Mouse (Mus musculus) hindbrain, postnatal 0 days (tissue): ENCODE results near the gene Vps13c. TPM values are rescaled to one million over a fixed set of nuclear protein-coding genes. Genes with fewer than 3 reads are reported as not detected.

Source experiments
- ATAC-seq: fragments of 200-750 bp; cut with Nextera tagmentation; 2 replicates; pipeline ENCODE4 v1.8.0; 2017; ENCODE audit warnings: mild to moderate bottlenecking, moderate TSS enrichment, moderate library complexity
- DNase-seq: peaks from one replicate; pipeline ENCODE4 v3.0.0-alpha.2; 2015; ENCODE audit warnings: low spot score
- H3K27ac ChIP-seq: fragments of 300-500 bp; sonication (generic); 2 replicates; pipeline ENCODE4 v1.5.1; 2014; ENCODE audit warnings: mild to moderate bottlenecking
- H3K27me3 ChIP-seq: fragments of 300-500 bp; sonication (generic); 2 replicates; pipeline ENCODE4 v1.6.1; 2014; ENCODE audit warnings: low read length, mixed read lengths; ENCODE audit not compliant: insufficient read depth
- H3K36me3 ChIP-seq: fragments of 300-500 bp; sonication (generic); 2 replicates; pipeline ENCODE4 v1.6.1; 2014; ENCODE audit warnings: low read length, mixed read lengths; ENCODE audit not compliant: insufficient read depth
- H3K4me1 ChIP-seq: fragments of 300-500 bp; sonication (generic); 2 replicates; pipeline ENCODE4 v1.6.1; 2014; ENCODE audit warnings: antibody characterized with exemption, low read length, mixed read lengths; ENCODE audit not compliant: insufficient read depth
- H3K4me2 ChIP-seq: fragments of 300-500 bp; sonication (generic); 2 replicates; pipeline ENCODE4 v1.6.1; 2014; ENCODE audit warnings: low read depth, mild to moderate bottlenecking, low read length, moderate library complexity, mixed read lengths
- H3K4me3 ChIP-seq: fragments of 300-500 bp; sonication (generic); 2 replicates; pipeline ENCODE4 v1.5.1; 2014; ENCODE audit warnings: low read length
- H3K9ac ChIP-seq: fragments of 300-500 bp; sonication (generic); replicated peaks from 2 replicates; pipeline ENCODE4 v1.6.1; 2014; ENCODE audit warnings: mild to moderate bottlenecking, low read length, moderate library complexity, mixed read lengths
- H3K9me3 ChIP-seq: fragments of 300-500 bp; sonication (generic); 2 replicates; pipeline ENCODE4 v1.6.1; 2016; ENCODE audit warnings: low read length, mixed read lengths
- CTCF ChIP-seq: IDR thresholded peaks from 2 replicates; pipeline ENCODE4 v1.5.1; 2016; ENCODE audit warnings: antibody characterized with exemption, control low read depth, low read depth
- WGBS: fragments of 180-500 bp; shearing (Covaris S2); extraction: QIAGEN DNeasy Blood & Tissue Kit; methylation state at CpG from one replicate; pipeline ENCODE4 v1.1.7; 2014; 5-methylcytosine and 5-hydroxymethylcytosine counted together
- polyA plus RNA-seq: library from polyadenylated mRNA; unstranded; fragments of >200 nt; fragmentation: Nextera tagmentation; extraction: Ambion mirVana; gene quantifications from 2 replicates; pipeline ENCODE4 v1.2.1, GENCODE M21; 2015
- total RNA-seq: library from RNA; depleted of rRNA; stranded (reverse); fragments of >200 nt; gene quantifications from 2 replicates; pipeline ENCODE4 v1.2.3, GENCODE M21; 2014

Gene Vps13c
- total and polyA plus RNA-seq, 2 experiments from 2014 or later, result 7.5 to 25.8 TPM

DNA sequence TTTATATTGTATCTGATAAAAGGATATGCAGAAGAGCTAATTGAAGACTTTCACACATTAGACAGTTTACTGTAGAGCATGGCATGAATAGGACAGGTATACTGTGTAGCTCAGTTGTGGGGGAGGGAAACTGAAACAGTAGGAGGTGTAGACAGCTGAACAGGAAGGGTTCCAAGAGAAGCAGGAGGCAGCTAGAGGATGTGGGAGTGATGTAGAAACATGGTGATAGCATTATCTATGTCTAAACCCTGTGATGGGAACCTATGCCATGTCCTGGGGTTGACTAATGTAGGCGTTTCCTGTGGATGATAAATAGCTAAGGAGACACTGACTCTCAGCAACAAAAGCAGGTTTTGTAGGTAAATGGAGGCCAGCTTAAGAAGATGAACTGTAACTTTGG, 53.3 kb downstream of the Vps13c start:
- Histone ChIP-seq H3K4me2 (no peak overlapping the region), H3K27ac (no peak overlapping the region), H3K9me3 (no peaks in the 10 kb centered on the region), H3K36me3 (peaks cover 12% of the 10 kb centered on the region; the same call in 1 of the 2 replicates), H3K27me3 (no peaks in the 10 kb centered on the region), H3K4me1 (no peaks in the 10 kb centered on the region), H3K4me3 (no peak overlapping the region), H3K9ac (no peak overlapping the region)
- DNase-seq (no peak), ATAC-seq (no peak)
- TF ChIP-seq CTCF, result no peak
- WGBS, result 94% methylated on average over 1 of the region's 1 CpGs

DNA sequence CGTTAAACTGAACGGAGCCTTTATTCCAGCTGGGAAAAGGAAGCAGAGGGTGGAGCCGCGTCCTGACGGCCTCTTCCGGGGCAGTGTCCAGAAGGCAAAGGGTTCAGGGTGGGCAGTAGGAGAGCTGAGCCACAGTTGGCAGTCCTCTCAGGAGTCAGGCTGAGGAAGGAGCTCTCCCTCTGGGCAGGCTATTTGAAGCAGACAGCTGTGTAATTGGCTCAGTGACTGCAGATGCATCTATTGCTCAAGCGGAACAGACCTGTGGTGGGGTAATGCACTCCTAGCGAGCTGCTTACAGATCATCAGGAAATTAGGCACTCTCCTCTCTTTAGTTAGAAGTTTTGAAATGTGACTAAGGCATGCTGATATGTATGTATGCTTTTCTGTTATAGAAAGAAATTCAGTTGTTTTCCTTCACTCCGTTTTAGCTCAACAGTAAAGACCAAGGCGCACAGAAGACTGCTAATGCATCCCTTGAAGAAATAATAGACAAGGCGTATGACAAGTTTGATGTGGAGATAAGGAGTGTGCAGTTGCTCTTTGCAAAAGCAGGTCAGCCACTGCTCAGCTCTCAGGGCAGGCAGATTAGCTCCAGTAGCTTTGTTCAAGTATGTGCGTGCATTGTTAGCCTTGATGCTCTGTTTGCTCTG, 56.6 kb downstream of the Vps13c start:
- peak; percentile 20 for DNase-seq
- H3K4me2 ChIP-seq, result no peak overlapping the region
- H3K4me1 ChIP-seq, result no peaks in the 10 kb centered on the region
- 42% methylated on average over 12 of the region's 12 CpGs for WGBS
- H3K4me3 ChIP-seq, result no peak overlapping the region
- no peaks in the 10 kb centered on the region for H3K9me3 ChIP-seq
- TF ChIP-seq CTCF, result no peak
- H3K36me3 ChIP-seq, result peaks cover 12% of the 10 kb centered on the region
- H3K27me3 ChIP-seq, result no peaks in the 10 kb centered on the region
- H3K9ac ChIP-seq, result no peak overlapping the region
- H3K27ac ChIP-seq, result no peak overlapping the region
- no peak for ATAC-seq

DNA sequence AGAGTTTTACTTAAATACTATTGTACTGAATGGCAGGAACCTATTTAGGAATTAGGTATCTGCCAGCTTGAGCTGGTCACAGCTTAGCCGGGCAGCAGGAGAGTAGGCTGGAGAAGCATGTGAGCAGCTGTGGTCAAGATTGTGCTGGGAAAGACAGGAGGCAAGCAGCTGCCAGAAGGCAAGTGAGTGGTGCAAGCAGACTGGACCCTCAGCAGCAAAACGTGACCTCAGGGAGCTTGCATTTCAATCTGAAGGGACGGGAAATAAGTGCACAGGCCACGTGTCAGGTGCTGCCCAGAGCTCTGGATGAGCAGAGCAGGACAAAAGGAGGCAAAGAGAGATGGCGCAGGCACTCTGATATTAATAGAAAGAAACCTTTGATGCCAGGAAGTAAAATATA, 60.2 kb downstream of the Vps13c start:
- WGBS, result 68% methylated on average over 5 of the region's 5 CpGs
- Histone ChIP-seq H3K4me3 (no peak overlapping the region), H3K27ac (no peak overlapping the region), H3K4me1 (no peaks in the 10 kb centered on the region), H3K9me3 (no peaks in the 10 kb centered on the region), H3K9ac (no peak overlapping the region), H3K27me3 (no peaks in the 10 kb centered on the region), H3K4me2 (no peak overlapping the region), H3K36me3 (no peaks in the 10 kb centered on the region; the same call in none of the 2 replicates)
- TF ChIP-seq CTCF, result no peak
- no peak for DNase-seq
- ATAC-seq, result no peak

DNA sequence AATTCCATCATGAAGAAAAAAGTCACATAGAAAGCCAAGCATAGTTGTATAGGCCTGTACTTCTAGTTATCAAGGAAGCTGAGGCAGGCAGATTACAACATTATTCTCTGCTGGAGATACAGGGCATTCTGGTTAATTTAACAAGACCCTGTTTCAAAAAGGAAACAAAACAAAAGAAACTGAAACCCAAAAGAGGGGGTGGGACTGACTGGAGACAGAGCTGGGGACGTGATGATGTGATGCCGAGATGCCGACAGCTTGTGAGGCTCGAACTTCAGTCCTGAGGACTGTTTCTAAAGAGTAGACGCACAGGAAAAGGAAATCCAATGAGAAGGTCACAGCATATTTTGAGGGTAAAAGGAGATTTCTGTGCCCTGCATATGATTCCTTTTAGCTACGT, 64.2 kb downstream of the Vps13c start:
- no peak for TF ChIP-seq CTCF
- peaks cover 26% of the 10 kb centered on the region for H3K36me3 ChIP-seq
- no peaks in the 10 kb centered on the region for H3K4me1 ChIP-seq
- H3K4me3 ChIP-seq, result no peak overlapping the region
- WGBS, result 71% methylated on average over 6 of the region's 6 CpGs
- H3K9me3 ChIP-seq, result no peaks in the 10 kb centered on the region
- no peaks in the 10 kb centered on the region for H3K27me3 ChIP-seq
- H3K27ac ChIP-seq, result no peak overlapping the region
- no peak overlapping the region for H3K9ac ChIP-seq
- no peak for ATAC-seq
- DNase-seq, result no peak
- H3K4me2 ChIP-seq, result no peak overlapping the region

DNA sequence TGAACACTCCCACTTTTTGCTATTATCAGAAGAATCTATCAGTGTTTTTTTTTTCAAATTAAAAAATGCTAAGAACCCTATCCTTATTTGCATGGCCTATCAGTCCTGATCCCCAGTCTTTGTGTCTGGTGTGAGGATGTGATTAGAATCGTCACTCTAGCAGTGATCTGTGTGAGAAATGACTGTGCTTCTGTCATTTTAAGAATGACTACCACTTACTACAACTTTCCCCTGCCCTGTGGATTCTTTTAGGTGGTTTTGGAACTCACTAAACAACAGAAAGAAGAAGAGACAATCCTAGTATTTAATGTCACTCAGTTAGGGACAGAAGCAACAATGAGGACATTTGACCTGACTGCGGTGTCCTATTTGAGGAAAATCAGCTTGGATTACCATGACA, 65.3 kb downstream of the Vps13c start:
- no peaks in the 10 kb centered on the region for H3K9me3 ChIP-seq
- no peak for ATAC-seq
- H3K4me2 ChIP-seq, result no peak overlapping the region
- H3K4me3 ChIP-seq, result no peak overlapping the region
- no peaks in the 10 kb centered on the region for H3K4me1 ChIP-seq
- no peak overlapping the region for H3K9ac ChIP-seq
- H3K27me3 ChIP-seq, result no peaks in the 10 kb centered on the region
- no peak overlapping the region for H3K27ac ChIP-seq
- 84% methylated on average over 2 of the region's 2 CpGs for WGBS
- no peak for TF ChIP-seq CTCF
- no peak for DNase-seq
- H3K36me3 ChIP-seq, result peaks cover 32% of the 10 kb centered on the region

DNA sequence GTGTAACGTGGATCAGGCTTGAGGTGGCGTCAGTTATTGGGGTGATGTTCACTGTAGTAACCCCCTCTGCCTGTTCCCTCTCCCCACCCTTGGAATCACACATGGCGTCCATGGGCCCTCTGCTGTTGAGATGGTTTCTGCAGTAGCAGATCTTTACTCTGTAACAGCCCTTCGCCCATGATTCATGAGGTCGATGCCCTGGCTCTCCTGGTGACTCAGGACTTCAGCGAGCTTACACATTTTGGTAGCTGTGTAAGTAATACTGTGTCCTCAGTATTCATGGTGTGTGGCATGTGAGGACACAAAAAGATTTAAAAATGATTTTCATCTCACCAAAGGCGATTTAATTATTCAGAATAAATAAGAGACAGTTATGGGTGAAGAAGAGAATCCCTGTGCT, 74.5 kb downstream of the Vps13c start:
- 92% methylated on average over 7 of the region's 7 CpGs for WGBS
- no peak overlapping the region for H3K9ac ChIP-seq
- H3K4me1 ChIP-seq, result no peaks in the 10 kb centered on the region
- H3K27ac ChIP-seq, result no peak overlapping the region
- no peak for DNase-seq
- H3K4me3 ChIP-seq, result no peak overlapping the region
- peak; percentile 17; the same call in 1 of the 2 replicates for TF ChIP-seq CTCF
- no peak overlapping the region for H3K4me2 ChIP-seq
- peaks cover 31% of the 10 kb centered on the region for H3K36me3 ChIP-seq
- H3K27me3 ChIP-seq, result no peaks in the 10 kb centered on the region
- no peak for ATAC-seq
- no peaks in the 10 kb centered on the region for H3K9me3 ChIP-seq

DNA sequence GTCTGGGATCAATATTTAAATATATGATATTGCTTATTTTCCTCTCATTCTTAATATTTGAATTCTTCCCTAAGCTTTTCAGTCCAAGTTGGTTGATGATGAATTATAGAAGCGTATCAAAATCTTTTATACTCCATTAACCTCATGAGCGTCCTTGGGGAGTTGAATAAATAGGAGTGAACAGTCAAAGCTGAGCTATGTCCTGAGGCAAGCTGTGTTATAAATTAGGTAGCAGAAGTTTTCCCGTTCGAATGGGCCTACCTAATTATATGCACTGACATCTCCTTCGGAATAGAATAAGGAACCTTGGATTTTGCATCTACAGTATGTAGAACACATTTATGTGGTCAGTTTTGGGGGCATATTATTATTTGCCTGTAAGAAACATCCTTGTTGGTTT, 82.2 kb downstream of the Vps13c start:
- peak; percentile 32 for DNase-seq
- no peak overlapping the region for H3K27ac ChIP-seq
- no peak overlapping the region for H3K4me2 ChIP-seq
- no peak overlapping the region for H3K4me3 ChIP-seq
- no peak for TF ChIP-seq CTCF
- WGBS, result 48% methylated on average over 5 of the region's 5 CpGs
- peaks cover 21% of the 10 kb centered on the region for H3K36me3 ChIP-seq
- no peak overlapping the region for H3K9ac ChIP-seq
- H3K9me3 ChIP-seq, result no peaks in the 10 kb centered on the region
- no peaks in the 10 kb centered on the region for H3K4me1 ChIP-seq
- ATAC-seq, result no peak
- H3K27me3 ChIP-seq, result no peaks in the 10 kb centered on the region
